Mouse (Mus musculus) G1E-ER4 (cell line): ENCODE measurements around the gene Gpr65. TPM values are rescaled to one million over a fixed set of nuclear protein-coding genes. Genes with fewer than 3 reads are reported as not detected.

Experiments
- GATA1 ChIP-seq: IDR thresholded peaks from one replicate; pipeline ENCODE4 v1.8.0; 2012; ENCODE audit warnings: low read length, inconsistent platforms
- polyA plus RNA-seq: library from polyadenylated mRNA; stranded (reverse); fragments of >175 nt; gene quantifications from 2 replicates; pipeline ENCODE4 v1.2.3, GENCODE M21; 2012

Gpr65 gene
- polyA plus RNA-seq, 1 experiment = 0.16 TPM

DNA sequence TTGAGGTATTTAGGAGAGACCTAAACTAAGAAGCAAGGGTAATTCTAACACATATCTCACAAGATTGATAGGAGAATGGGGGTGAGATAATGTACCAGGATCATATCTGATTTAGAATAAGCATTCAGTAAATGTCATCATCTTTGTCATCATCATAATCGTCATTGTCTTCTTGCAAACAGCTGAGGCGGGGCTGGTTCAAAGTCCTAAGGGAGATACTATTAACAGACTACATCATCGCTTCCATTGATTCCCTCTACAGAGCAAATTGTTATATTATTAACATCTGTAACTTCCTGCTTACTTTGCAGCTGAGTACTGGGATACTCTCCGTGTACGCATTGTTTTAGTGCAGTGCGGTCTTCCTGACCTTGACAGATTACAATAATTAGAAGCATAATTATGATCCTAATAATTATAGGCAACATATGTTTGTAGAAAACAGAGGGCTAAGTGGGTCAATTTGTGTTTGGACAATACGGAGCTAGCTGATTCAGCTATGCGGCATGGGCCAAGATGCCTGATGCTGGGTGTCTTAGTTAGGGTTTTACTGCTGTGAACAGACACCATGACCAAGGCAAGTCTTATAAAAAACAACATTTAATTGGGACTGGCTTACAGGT is 49.4 kb downstream of the Gpr65 start:
- no peak for TF ChIP-seq GATA1

DNA sequence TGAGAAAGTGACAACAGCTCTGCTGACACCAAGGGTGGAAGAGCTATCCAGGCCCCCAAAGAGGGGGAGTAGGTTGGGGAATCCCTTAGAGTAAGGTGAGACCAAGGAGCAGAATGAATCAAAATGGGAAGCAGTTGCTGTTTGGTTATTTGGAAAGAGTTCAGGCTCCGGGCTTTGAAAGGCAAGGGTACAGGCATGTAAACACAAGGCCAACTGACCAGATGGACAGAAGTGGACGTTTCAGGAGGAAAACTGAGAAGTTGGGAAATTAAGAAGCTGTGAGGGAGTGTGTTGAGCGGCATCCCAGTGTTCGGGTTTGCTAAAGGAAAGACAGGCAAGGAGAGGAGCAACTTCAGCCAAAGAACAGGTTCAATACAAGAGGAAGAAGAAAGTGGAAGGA is 54.0 kb downstream of the Gpr65 start:
- TF ChIP-seq GATA1 = no peak

Other genes starting within 250 kb of the Gpr65 start
- 4.2 and 6.6 TPM in 2 replicates for gene Galc, start 9.2 kb upstream of the Gpr65 start, polyA plus RNA-seq